Mouse (Mus musculus): ENCODE measurements at regions not wholly inside any gene's neighbourhood (a gene's known extent, or its start where the extent isn't known, plus 50 kb on each side); places are given as distances from the start of the nearest gene placed in this dataset.

DNA sequence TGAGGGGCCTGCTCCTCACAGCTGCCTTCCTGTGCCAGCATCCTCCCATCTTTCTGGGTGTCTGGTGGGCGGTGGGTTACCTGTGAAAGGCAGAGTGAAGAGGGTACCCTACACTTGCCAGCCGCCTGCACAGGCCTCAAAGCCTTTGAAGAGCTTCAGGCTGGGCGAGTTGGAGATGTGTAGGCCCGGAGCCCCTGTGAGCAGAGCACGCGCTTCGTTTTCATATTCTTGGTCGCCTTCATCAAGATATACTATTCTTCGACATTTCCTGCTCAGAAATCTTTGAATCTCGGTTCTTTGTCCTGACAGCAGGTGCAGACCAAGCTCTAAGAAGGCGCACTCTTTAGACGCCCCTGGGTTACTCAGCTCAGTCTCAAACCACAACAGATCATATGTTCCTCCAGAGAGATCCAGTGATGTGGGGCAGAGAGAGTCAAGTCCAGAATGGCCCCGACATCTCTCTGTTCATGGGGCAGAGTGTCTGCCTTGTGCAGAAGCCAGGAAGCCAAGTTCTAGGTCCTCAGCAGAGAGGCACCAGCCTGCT, 170.7 kb upstream of the Id2 start:
- no peak for ATAC-seq (ENCODE audit: borderline replicate concordance, extremely low read depth, low FRiP score, low TSS enrichment)
- 85% methylated on average over 13 of the region's 13 CpGs for WGBS
- H3K9ac ChIP-seq: no peak overlapping the region
- H3K4me1 ChIP-seq: peaks cover 47% of the 10 kb centered on the region
- peak overlapping the region; percentile 22; the same call in 1 of the 2 replicates for H3K27ac ChIP-seq
- no peaks in the 10 kb centered on the region for H3K9me3 ChIP-seq
- no peak overlapping the region for H3K4me2 ChIP-seq
- H3K4me3 ChIP-seq: no peak overlapping the region
- no peaks in the 10 kb centered on the region for H3K27me3 ChIP-seq
- no peaks in the 10 kb centered on the region for H3K36me3 ChIP-seq

DNA sequence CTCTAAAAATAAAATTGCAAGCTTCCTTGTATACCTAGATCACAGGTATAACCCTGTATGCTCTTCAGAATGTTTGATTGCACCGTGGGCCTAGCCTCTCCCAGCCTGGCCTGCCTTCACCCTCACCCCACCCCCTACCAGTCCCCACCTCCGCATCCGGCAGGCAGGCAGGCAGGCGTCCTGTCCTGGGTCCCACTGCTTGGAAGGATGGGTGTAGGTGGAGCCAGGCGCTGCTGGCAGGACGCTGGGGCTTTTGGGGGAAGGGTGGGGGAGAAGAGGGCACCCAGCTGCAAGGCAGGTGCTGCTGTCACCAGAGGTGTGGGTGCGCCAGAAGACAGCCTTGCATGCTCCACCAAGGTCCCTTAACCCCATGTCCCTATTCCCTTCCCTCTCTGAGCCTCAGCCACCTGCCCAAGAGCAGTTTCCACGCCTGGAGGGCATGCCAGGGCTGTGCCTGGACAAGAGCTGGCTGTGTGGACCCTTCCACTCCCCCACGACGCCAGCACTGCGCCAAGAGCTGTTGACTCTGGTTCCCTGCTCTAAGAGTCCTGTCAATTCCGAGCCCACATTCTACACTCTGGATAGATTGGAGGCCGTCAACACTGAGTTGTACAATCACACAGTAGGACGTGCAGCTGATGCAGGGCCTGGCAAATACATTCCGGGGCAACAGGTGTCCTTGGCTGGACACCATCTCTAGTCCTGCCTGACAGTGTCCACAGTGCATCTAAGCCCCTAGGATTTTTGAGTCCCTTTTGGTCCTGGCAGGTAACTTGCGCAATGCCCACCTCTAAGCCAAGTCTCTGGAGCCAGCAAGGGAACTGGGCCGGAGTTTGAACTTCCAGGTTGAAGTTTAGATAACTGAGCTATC, 170.0 kb upstream of the Id2 start:
- ATAC-seq (ENCODE audit: borderline replicate concordance, extremely low read depth, low FRiP score, low TSS enrichment): peak; percentile 70; the same call in 1 of the 2 replicates

DNA sequence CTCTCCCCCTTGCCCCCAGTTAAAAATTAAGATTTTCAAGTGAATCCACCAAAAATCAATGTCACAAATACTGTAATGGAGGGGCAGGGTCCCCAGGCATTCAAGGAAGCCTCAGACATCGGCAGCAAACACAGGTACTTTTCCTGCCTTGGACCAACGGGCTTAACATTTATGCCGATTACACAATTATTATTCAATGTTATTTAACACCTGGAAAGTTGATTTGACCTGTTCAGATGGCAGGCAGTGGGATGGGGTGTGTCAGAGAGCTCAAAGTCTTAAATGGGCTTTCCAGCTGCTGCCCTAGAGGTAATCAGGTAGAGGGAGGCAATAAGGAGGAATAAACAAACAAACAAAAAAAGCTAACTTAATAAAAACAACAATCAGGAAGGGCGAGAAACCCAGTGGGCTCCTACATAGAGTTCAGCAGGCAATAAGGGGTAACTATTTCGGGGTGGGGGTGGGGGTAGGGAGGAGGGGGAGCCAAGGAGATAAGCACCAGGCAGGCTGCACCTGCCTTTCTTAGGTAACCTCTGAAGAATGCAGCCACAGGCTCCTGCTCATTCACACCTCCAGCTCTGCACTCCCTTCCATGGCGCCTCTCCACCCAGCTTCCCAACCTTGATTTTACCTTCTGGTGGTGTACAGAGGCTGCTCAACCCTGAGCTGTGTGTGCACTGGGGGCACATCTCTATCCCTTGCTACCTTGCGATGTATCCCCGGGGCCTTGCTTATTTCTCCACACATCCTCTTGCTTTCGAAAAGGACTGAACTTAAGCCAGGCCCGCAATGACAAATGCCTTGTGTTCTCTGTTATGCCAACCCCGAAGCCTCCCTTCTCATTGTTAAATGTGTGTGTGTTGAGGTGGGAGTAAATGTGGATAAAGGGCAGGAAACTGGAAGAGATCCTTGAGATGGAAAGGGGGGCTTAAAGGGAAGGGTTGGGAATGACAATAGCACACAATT, 168.9 kb upstream of the Id2 start:
- H3K4me3 ChIP-seq: no peak overlapping the region
- H3K4me2 ChIP-seq: no peak overlapping the region
- H3K9ac ChIP-seq: no peak overlapping the region
- no peaks in the 10 kb centered on the region for H3K36me3 ChIP-seq
- H3K9me3 ChIP-seq: no peaks in the 10 kb centered on the region
- H3K27ac ChIP-seq: peak overlapping the region; percentile 51
- peaks cover 47% of the 10 kb centered on the region for H3K4me1 ChIP-seq
- H3K27me3 ChIP-seq: no peaks in the 10 kb centered on the region
- ATAC-seq (ENCODE audit: borderline replicate concordance, extremely low read depth, low FRiP score, low TSS enrichment): peak; percentile 33; the same call in 1 of the 2 replicates
- WGBS: 42% methylated on average over 11 of the region's 11 CpGs

More for the DNA sequence above, 170.0 kb upstream of the Id2 start:
- Histone ChIP-seq H3K9me3 (no peaks in the 10 kb centered on the region), H3K27ac (0 out of 2 replicates have a peak overlapping the region, but pooled peaks have one; percentile 15), H3K4me3 (no peak overlapping the region), H3K4me2 (no peak overlapping the region), H3K4me1 (peaks cover 47% of the 10 kb centered on the region), H3K27me3 (no peaks in the 10 kb centered on the region), H3K36me3 (no peaks in the 10 kb centered on the region), H3K9ac (no peak overlapping the region)
- WGBS: 53% methylated on average over 17 of the region's 17 CpGs

GRCm38 (mm10) chr12:25265066-25265465, 168.1 kb upstream of the Id2 start:
- 59% methylated on average over 13 of the region's 13 CpGs for WGBS
- H3K36me3 ChIP-seq: no peaks in the 10 kb centered on the region
- H3K4me3 ChIP-seq: no peak overlapping the region
- no peaks in the 10 kb centered on the region for H3K27me3 ChIP-seq
- no peak for ATAC-seq (ENCODE audit: borderline replicate concordance, extremely low read depth, low FRiP score, low TSS enrichment)
- H3K9ac ChIP-seq: no peak overlapping the region
- no peak overlapping the region for H3K27ac ChIP-seq
- H3K4me1 ChIP-seq: peaks cover 45% of the 10 kb centered on the region
- no peaks in the 10 kb centered on the region for H3K9me3 ChIP-seq
- no peak overlapping the region for H3K4me2 ChIP-seq

- no peaks in the 10 kb centered on the region for H3K36me3 ChIP-seq
- no peak for ATAC-seq (ENCODE audit: borderline replicate concordance, extremely low read depth, low FRiP score, low TSS enrichment)
- no peaks in the 10 kb centered on the region for H3K27me3 ChIP-seq
- H3K27ac ChIP-seq: no peak overlapping the region
- H3K4me1 ChIP-seq: peaks cover 38% of the 10 kb centered on the region
- 81% methylated on average over 3 of the region's 3 CpGs for WGBS
- no peaks in the 10 kb centered on the region for H3K9me3 ChIP-seq
- no peak overlapping the region for H3K4me3 ChIP-seq
- no peak overlapping the region for H3K4me2 ChIP-seq
- no peak overlapping the region for H3K9ac ChIP-seq
Measured at GRCm38 (mm10) chr12:25264408-25264807, 167.5 kb upstream of the Id2 start.

DNA sequence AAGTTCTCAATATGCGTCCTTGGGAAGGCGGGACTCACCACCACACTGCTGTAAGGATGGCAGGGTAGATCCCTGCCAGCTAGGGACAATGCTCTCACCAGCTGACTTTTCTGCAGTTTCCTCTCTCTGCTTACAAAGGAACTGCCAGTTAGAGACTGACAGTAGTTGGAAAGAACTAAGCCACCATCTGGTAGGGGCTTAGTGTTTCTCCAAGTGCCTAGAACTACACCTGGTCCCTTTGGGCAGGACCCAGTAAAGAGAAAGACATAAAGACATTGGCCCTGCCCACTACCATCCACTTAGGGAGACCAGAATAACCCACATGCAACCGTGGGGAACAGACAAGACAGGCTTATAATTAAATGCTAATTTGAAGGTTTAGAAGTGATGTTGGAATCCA, 165.5 kb upstream of the Id2 start:
- Histone ChIP-seq H3K27ac (no peak overlapping the region), H3K27me3 (no peaks in the 10 kb centered on the region), H3K4me3 (no peak overlapping the region), H3K4me1 (peaks cover 22% of the 10 kb centered on the region), H3K9me3 (no peaks in the 10 kb centered on the region), H3K36me3 (no peaks in the 10 kb centered on the region), H3K4me2 (no peak overlapping the region), H3K9ac (no peak overlapping the region)
- ATAC-seq (ENCODE audit: borderline replicate concordance, extremely low read depth, low FRiP score, low TSS enrichment): no peak
- whole genome bisulfite sequencing: 86% methylated on average over 3 of the region's 3 CpGs

DNA sequence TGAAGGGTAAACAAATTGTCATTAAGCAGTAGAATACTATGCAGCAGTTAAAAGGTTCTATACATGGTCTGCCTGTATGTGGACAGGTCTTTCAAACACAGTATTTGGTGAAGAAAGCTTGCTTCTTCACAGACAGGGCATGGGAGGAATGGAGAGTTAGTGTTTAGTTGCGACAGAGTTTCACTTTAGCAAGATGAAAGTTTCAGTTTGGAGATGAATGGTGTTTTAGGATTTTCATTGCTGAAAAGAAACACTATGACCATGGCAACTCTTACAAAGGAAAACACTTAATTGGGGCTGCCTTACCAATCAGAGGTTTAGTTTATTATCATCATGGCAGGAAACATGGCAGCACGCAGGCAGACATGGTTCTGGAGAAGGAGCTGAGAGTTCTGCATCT, 162.2 kb upstream of the Id2 start:
- H3K4me3 ChIP-seq: no peak overlapping the region
- no peaks in the 10 kb centered on the region for H3K9me3 ChIP-seq
- H3K9ac ChIP-seq: no peak overlapping the region
- no peak for ATAC-seq (ENCODE audit: borderline replicate concordance, extremely low read depth, low FRiP score, low TSS enrichment)
- no peaks in the 10 kb centered on the region for H3K36me3 ChIP-seq
- WGBS: 90% methylated on average over 2 of the region's 2 CpGs
- no peak overlapping the region for H3K27ac ChIP-seq
- no peaks in the 10 kb centered on the region for H3K4me1 ChIP-seq
- H3K4me2 ChIP-seq: no peak overlapping the region
- no peaks in the 10 kb centered on the region for H3K27me3 ChIP-seq

DNA sequence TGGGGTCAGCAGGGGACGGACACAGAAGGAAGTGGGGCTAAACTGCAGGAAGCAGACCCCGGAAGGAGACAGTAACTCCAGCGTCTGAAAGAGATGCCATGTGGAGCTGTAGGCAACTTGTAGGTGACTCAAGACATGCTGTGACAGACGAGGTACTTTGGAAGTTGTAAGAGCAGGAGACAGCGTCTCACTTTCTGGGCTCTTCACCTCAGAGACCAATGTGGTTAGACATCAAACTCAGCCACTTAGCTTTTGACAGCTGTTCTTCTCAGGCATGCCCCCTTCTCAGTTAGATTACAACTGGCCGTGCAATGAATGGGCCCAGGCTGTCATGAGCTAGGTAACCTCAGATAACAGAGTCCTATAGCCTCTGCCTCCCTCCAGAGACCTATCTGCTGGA, 159.3 kb upstream of the Id2 start:
- H3K27me3 ChIP-seq: no peaks in the 10 kb centered on the region
- no peaks in the 10 kb centered on the region for H3K9me3 ChIP-seq
- H3K36me3 ChIP-seq: no peaks in the 10 kb centered on the region
- 0 out of 2 replicates have a peak, but pooled peaks cover 3% of the 10 kb centered on the region for H3K4me1 ChIP-seq
- H3K4me2 ChIP-seq: no peak overlapping the region
- no peak overlapping the region for H3K9ac ChIP-seq
- ATAC-seq (ENCODE audit: borderline replicate concordance, extremely low read depth, low FRiP score, low TSS enrichment): no peak
- H3K4me3 ChIP-seq: no peak overlapping the region
- WGBS: 32% methylated on average over 6 of the region's 6 CpGs
- H3K27ac ChIP-seq: no peak overlapping the region

- WGBS: 69% methylated on average over 6 of the region's 6 CpGs
Measured at GRCm38 (mm10) chr12:25254716-25255115, 157.8 kb upstream of the Id2 start.

DNA sequence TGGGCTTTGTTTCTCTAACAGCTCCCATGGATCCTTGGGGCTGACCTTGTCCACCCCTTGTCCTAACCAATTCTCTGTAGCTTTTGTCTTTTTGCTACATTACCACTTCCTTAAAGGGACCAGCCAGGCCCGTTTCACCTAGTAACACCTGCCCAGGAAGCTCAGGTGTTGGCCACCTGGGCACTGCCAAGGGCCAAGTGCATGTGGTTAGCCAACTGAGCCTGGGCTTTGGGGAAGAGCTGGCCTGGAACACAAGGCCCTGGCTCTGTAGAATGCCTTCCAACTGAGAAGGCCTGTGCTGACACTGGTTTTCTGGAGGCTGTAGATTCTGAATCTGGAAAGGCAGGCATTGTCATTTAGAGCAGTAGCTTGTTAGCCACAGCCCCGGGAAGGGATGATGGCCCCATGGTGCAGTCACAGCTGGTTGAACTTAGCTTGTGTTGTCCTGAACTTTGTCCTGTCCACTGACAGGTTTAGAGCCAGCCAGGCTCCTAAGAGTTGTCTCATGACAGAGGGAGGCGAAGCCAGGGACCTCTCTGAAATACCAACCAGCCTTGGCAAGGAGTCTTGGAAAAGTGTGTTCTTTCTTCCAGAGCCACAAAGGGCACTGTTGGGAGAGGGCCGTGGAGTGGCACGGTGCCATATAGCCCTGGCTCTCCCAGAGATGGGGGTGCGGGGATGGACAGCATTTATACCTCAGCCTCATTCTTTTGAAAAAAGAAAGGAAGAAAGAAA, 156.0 kb upstream of the Id2 start:
- 86% methylated on average over 6 of the region's 6 CpGs for WGBS
- no peak for ATAC-seq (ENCODE audit: borderline replicate concordance, extremely low read depth, low FRiP score, low TSS enrichment)
- Histone ChIP-seq H3K4me1 (peaks cover 20% of the 10 kb centered on the region), H3K9me3 (no peaks in the 10 kb centered on the region), H3K9ac (no peak overlapping the region), H3K4me2 (no peak overlapping the region), H3K36me3 (no peaks in the 10 kb centered on the region), H3K4me3 (no peak overlapping the region), H3K27me3 (no peaks in the 10 kb centered on the region), H3K27ac (no peak overlapping the region)

More at GRCm38 (mm10) chr12:25254716-25255115, 157.8 kb upstream of the Id2 start:
- Histone ChIP-seq H3K4me1 (peaks cover 4% of the 10 kb centered on the region; the same call in 1 of the 2 replicates), H3K4me2 (no peak overlapping the region), H3K9me3 (no peaks in the 10 kb centered on the region), H3K4me3 (no peak overlapping the region), H3K9ac (no peak overlapping the region), H3K27ac (no peak overlapping the region), H3K27me3 (no peaks in the 10 kb centered on the region), H3K36me3 (no peaks in the 10 kb centered on the region)
- no peak for ATAC-seq (ENCODE audit: borderline replicate concordance, extremely low read depth, low FRiP score, low TSS enrichment)
